Mouse (Mus musculus): ENCODE data around the gene Arhgap18. TPM values are rescaled to one million over a fixed set of nuclear protein-coding genes. Genes with fewer than 3 reads are reported as not detected.

Arhgap18 gene
- 95.5 and 114 TPM in 2 replicates for total RNA-seq (2017)

GRCm38 (mm10) chr10:26752929-26753567 is at the start of gene Arhgap18:
Gene Arhgap18, plus strand, starts transcription at chr10:26753421.
- ATAC-seq (replicated peaks in 1 of 2; ENCODE audit: insufficient read depth in 1 of 2, low FRiP score in 2 of 2, low TSS enrichment in 1 of 2, low read depth in 1 of 2, poor library complexity in 2 of 2, severe bottlenecking in 2 of 2) = peak; percentile 20 to 39; a peak in 1 of 4 replicates

- no peak for ATAC-seq (replicated peaks in 1 of 2; ENCODE audit: insufficient read depth in 1 of 2, low FRiP score in 2 of 2, low TSS enrichment in 1 of 2, low read depth in 1 of 2, poor library complexity in 2 of 2, severe bottlenecking in 2 of 2)
Measured at GRCm38 (mm10) chr10:26710458-26711011, 42.7 kb upstream of the Arhgap18 start.

GRCm38 (mm10) chr10:26711068-26711467 is 42.2 kb upstream of the Arhgap18 start:
- ATAC-seq (replicated peaks in 1 of 2; ENCODE audit: insufficient read depth in 1 of 2, low FRiP score in 2 of 2, low TSS enrichment in 1 of 2, low read depth in 1 of 2, poor library complexity in 2 of 2, severe bottlenecking in 2 of 2) = peak; percentile 56 to 75; a peak in 1 of 4 replicates

GRCm38 (mm10) chr10:26713986-26714385 is 39.2 kb upstream of the Arhgap18 start:
- ATAC-seq (replicated peaks in 1 of 2; ENCODE audit: insufficient read depth in 1 of 2, low FRiP score in 2 of 2, low TSS enrichment in 1 of 2, low read depth in 1 of 2, poor library complexity in 2 of 2, severe bottlenecking in 2 of 2) = no peak

GRCm38 (mm10) chr10:26724704-26725103 is 28.5 kb upstream of the Arhgap18 start:
- no peak for ATAC-seq (replicated peaks in 1 of 2; ENCODE audit: insufficient read depth in 1 of 2, low FRiP score in 2 of 2, low TSS enrichment in 1 of 2, low read depth in 1 of 2, poor library complexity in 2 of 2, severe bottlenecking in 2 of 2)

- no peak for ATAC-seq (replicated peaks in 1 of 2; ENCODE audit: insufficient read depth in 1 of 2, low FRiP score in 2 of 2, low TSS enrichment in 1 of 2, low read depth in 1 of 2, poor library complexity in 2 of 2, severe bottlenecking in 2 of 2)
Measured at GRCm38 (mm10) chr10:26725255-26725654, 28.0 kb upstream of the Arhgap18 start.

GRCm38 (mm10) chr10:26750827-26751226 is 2.4 kb upstream of the Arhgap18 start:
- peak; percentile 28 to 47; a peak in 1 of 4 replicates for ATAC-seq (replicated peaks in 1 of 2; ENCODE audit: insufficient read depth in 1 of 2, low FRiP score in 2 of 2, low TSS enrichment in 1 of 2, low read depth in 1 of 2, poor library complexity in 2 of 2, severe bottlenecking in 2 of 2)

GRCm38 (mm10) chr10:26752064-26752928 is 925 bp upstream of the Arhgap18 start:
- ATAC-seq (replicated peaks in 1 of 2; ENCODE audit: insufficient read depth in 1 of 2, low FRiP score in 2 of 2, low TSS enrichment in 1 of 2, low read depth in 1 of 2, poor library complexity in 2 of 2, severe bottlenecking in 2 of 2) = peak; percentile 48 to 68

- ATAC-seq (replicated peaks in 1 of 2; ENCODE audit: insufficient read depth in 1 of 2, low FRiP score in 2 of 2, low TSS enrichment in 1 of 2, low read depth in 1 of 2, poor library complexity in 2 of 2, severe bottlenecking in 2 of 2) = no peak; a peak in 1 of 4 replicates
Measured at GRCm38 (mm10) chr10:26754006-26754405, 785 bp downstream of the Arhgap18 start.

GRCm38 (mm10) chr10:26757231-26757630 is 4.0 kb downstream of the Arhgap18 start:
- no peak for ATAC-seq (replicated peaks in 1 of 2; ENCODE audit: insufficient read depth in 1 of 2, low FRiP score in 2 of 2, low TSS enrichment in 1 of 2, low read depth in 1 of 2, poor library complexity in 2 of 2, severe bottlenecking in 2 of 2)

GRCm38 (mm10) chr10:26759469-26759868 is 6.2 kb downstream of the Arhgap18 start:
- no peak for ATAC-seq (replicated peaks in 1 of 2; ENCODE audit: insufficient read depth in 1 of 2, low FRiP score in 2 of 2, low TSS enrichment in 1 of 2, low read depth in 1 of 2, poor library complexity in 2 of 2, severe bottlenecking in 2 of 2)

GRCm38 (mm10) chr10:26761103-26761502 is 7.9 kb downstream of the Arhgap18 start:
- no peak for ATAC-seq (replicated peaks in 1 of 2; ENCODE audit: insufficient read depth in 1 of 2, low FRiP score in 2 of 2, low TSS enrichment in 1 of 2, low read depth in 1 of 2, poor library complexity in 2 of 2, severe bottlenecking in 2 of 2)

GRCm38 (mm10) chr10:26761991-26762903 is 9.0 kb downstream of the Arhgap18 start:
- ATAC-seq (replicated peaks in 1 of 2; ENCODE audit: insufficient read depth in 1 of 2, low FRiP score in 2 of 2, low TSS enrichment in 1 of 2, low read depth in 1 of 2, poor library complexity in 2 of 2, severe bottlenecking in 2 of 2) = no peak

- no peak for ATAC-seq (replicated peaks in 1 of 2; ENCODE audit: insufficient read depth in 1 of 2, low FRiP score in 2 of 2, low TSS enrichment in 1 of 2, low read depth in 1 of 2, poor library complexity in 2 of 2, severe bottlenecking in 2 of 2)
Measured at GRCm38 (mm10) chr10:26767196-26767595, 14.0 kb downstream of the Arhgap18 start.

GRCm38 (mm10) chr10:26768943-26769342 is 15.7 kb downstream of the Arhgap18 start:
- no peak for ATAC-seq (replicated peaks in 1 of 2; ENCODE audit: insufficient read depth in 1 of 2, low FRiP score in 2 of 2, low TSS enrichment in 1 of 2, low read depth in 1 of 2, poor library complexity in 2 of 2, severe bottlenecking in 2 of 2)

GRCm38 (mm10) chr10:26770035-26770434 is 16.8 kb downstream of the Arhgap18 start:
- ATAC-seq (replicated peaks in 1 of 2; ENCODE audit: insufficient read depth in 1 of 2, low FRiP score in 2 of 2, low TSS enrichment in 1 of 2, low read depth in 1 of 2, poor library complexity in 2 of 2, severe bottlenecking in 2 of 2) = no peak

GRCm38 (mm10) chr10:26771938-26772623 is 18.9 kb downstream of the Arhgap18 start:
- ATAC-seq (replicated peaks in 1 of 2; ENCODE audit: insufficient read depth in 1 of 2, low FRiP score in 2 of 2, low TSS enrichment in 1 of 2, low read depth in 1 of 2, poor library complexity in 2 of 2, severe bottlenecking in 2 of 2) = peak; percentile 94 to 96
